Mouse (Mus musculus): ENCODE data around the gene Vti1b.

The Vti1b gene

GRCm38 (mm10) chr12:79136949-79137348, 35.5 kb downstream of the Vti1b start:
- no peak for DNase-seq

- no peak for DNase-seq
These were observed 37.4 kb downstream of the Vti1b start for GRCm38 (mm10) chr12:79135105-79135504.

GRCm38 (mm10) chr12:79134676-79135075, 37.8 kb downstream of the Vti1b start:
- DNase-seq = no peak

- DNase-seq = no peak
These were observed 40.6 kb downstream of the Vti1b start for GRCm38 (mm10) chr12:79131706-79132460.

GRCm38 (mm10) chr12:79131178-79131675, 41.2 kb downstream of the Vti1b start:
- no peak for DNase-seq

GRCm38 (mm10) chr12:79130299-79131177, 41.9 kb downstream of the Vti1b start, which contains the start of gene Arg2:
TSS of gene Arg2 (plus strand) at chr12:79130777.
- peak; percentile 86 for DNase-seq

GRCm38 (mm10) chr12:79122820-79123219, 49.6 kb downstream of the Vti1b start:
- peak; percentile 14 for DNase-seq

GRCm38 (mm10) chr12:79118991-79119390, 53.5 kb downstream of the Vti1b start:
- no peak for DNase-seq
